Mouse (Mus musculus): Measurements from ENCODE around the gene Clmp.

Gene Clmp

GRCm38 (mm10) chr9:40690511-40690910 is 4.7 kb downstream of the Clmp start:
- DNase-seq (ENCODE audit: extremely low read depth, low read depth): no peak

- no peak for DNase-seq (ENCODE audit: extremely low read depth, low read depth)
These were observed 7.3 kb downstream of the Clmp start for GRCm38 (mm10) chr9:40693026-40693425.

GRCm38 (mm10) chr9:40693768-40694167 is 8.0 kb downstream of the Clmp start:
- no peak for DNase-seq (ENCODE audit: extremely low read depth, low read depth)

- DNase-seq (ENCODE audit: extremely low read depth, low read depth): no peak
These were observed 8.5 kb downstream of the Clmp start for GRCm38 (mm10) chr9:40694284-40694683.

GRCm38 (mm10) chr9:40696086-40696485 is 10.3 kb downstream of the Clmp start:
- DNase-seq (ENCODE audit: extremely low read depth, low read depth): no peak

GRCm38 (mm10) chr9:40699194-40699593 is 13.4 kb downstream of the Clmp start:
- no peak for DNase-seq (ENCODE audit: extremely low read depth, low read depth)

- no peak for DNase-seq (ENCODE audit: extremely low read depth, low read depth)
These were observed 14.5 kb downstream of the Clmp start for GRCm38 (mm10) chr9:40700253-40700652.

- no peak for DNase-seq (ENCODE audit: extremely low read depth, low read depth)
These were observed 18.9 kb downstream of the Clmp start for GRCm38 (mm10) chr9:40704364-40705276.

- no peak for DNase-seq (ENCODE audit: extremely low read depth, low read depth)
These were observed 22.8 kb downstream of the Clmp start for GRCm38 (mm10) chr9:40708448-40709140.

GRCm38 (mm10) chr9:40709141-40709537 is 23.4 kb downstream of the Clmp start:
- DNase-seq (ENCODE audit: extremely low read depth, low read depth): no peak

GRCm38 (mm10) chr9:40709587-40709986 is 23.8 kb downstream of the Clmp start:
- DNase-seq (ENCODE audit: extremely low read depth, low read depth): no peak

- DNase-seq (ENCODE audit: extremely low read depth, low read depth): no peak
These were observed 24.2 kb downstream of the Clmp start for GRCm38 (mm10) chr9:40709991-40710390.

GRCm38 (mm10) chr9:40711654-40712053 is 25.9 kb downstream of the Clmp start:
- DNase-seq (ENCODE audit: extremely low read depth, low read depth): no peak

- no peak for DNase-seq (ENCODE audit: extremely low read depth, low read depth)
These were observed 31.6 kb downstream of the Clmp start for GRCm38 (mm10) chr9:40717182-40717874.

- no peak for DNase-seq (ENCODE audit: extremely low read depth, low read depth)
These were observed 32.1 kb downstream of the Clmp start for GRCm38 (mm10) chr9:40717875-40718185.

- no peak for DNase-seq (ENCODE audit: extremely low read depth, low read depth)
These were observed 35.1 kb downstream of the Clmp start for GRCm38 (mm10) chr9:40720881-40721280.

GRCm38 (mm10) chr9:40723311-40723772 is 37.6 kb downstream of the Clmp start:
- DNase-seq (ENCODE audit: extremely low read depth, low read depth): no peak

GRCm38 (mm10) chr9:40724978-40725377 is 39.2 kb downstream of the Clmp start:
- DNase-seq (ENCODE audit: extremely low read depth, low read depth): no peak

GRCm38 (mm10) chr9:40727140-40727823 is 41.5 kb downstream of the Clmp start:
- no peak for DNase-seq (ENCODE audit: extremely low read depth, low read depth)

- no peak for DNase-seq (ENCODE audit: extremely low read depth, low read depth)
These were observed 42.2 kb downstream of the Clmp start for GRCm38 (mm10) chr9:40727824-40728495.

- DNase-seq (ENCODE audit: extremely low read depth, low read depth): no peak
These were observed 44.5 kb downstream of the Clmp start for GRCm38 (mm10) chr9:40730302-40730700.
